Mouse (Mus musculus) bone marrow, adult 2 months (tissue): ENCODE results near the gene Gm815.

ENCODE experiments used
- CTCF ChIP-seq: fragments of 200-500 bp; IDR thresholded peaks from 2 replicates; pipeline ENCODE4 v1.5.1; 2011; ENCODE audit warnings: low read length, control low read depth; ENCODE audit not compliant: control insufficient read depth, insufficient read depth
- POLR2A ChIP-seq: fragments of 200-500 bp; IDR thresholded peaks from 2 replicates; pipeline ENCODE4 v1.6.1; 2011; ENCODE audit warnings: low read depth, mild to moderate bottlenecking, control low read depth, low read length, borderline replicate concordance; ENCODE audit not compliant: control insufficient read depth

DNA sequence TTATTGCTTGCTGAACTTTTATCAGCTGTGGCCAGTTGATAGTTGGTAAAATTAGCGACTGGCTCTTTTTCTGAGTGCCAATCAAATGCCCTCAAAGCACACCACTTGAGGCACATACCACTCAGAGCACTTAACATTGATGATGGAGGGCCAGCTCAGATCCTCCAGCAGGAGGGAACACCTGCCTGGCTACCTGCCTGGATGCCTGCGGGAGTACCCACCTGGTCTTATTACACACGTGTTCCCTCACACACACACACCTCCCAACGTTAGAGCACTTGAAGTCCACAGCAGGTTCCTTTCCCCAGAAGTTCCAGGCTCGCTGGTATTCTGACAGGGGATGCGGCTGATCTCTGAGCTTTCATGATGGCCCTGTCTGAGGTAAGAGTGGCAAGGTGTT, at the start of gene Gm815:
- TF ChIP-seq CTCF (no peak), POLR2A (no peak)
